Mouse (Mus musculus) forebrain, embryonic 15.5 days (tissue): ENCODE measurements at regions not wholly inside any gene's neighbourhood (a gene's known extent, or its start where the extent isn't known, plus 50 kb on each side); places are given as distances from the start of the nearest gene placed in this dataset. TPM values are rescaled to one million over a fixed set of nuclear protein-coding genes. Genes with fewer than 3 reads are reported as not detected.

Experiments used
- ATAC-seq: fragments of 200-750 bp; cut with Nextera tagmentation; replicated peaks from 2 replicates; pipeline ENCODE4 v1.8.0; 2017; ENCODE audit warnings: mild to moderate bottlenecking, moderate TSS enrichment, moderate library complexity
- H3K27ac ChIP-seq: fragments of 300-500 bp; sonication (generic); replicated peaks from 2 replicates; pipeline ENCODE4 v1.5.1; 2015; ENCODE audit warnings: mild to moderate bottlenecking, inconsistent platforms
- H3K27me3 ChIP-seq: fragments of 300-500 bp; sonication (generic); 2 replicates; pipeline ENCODE4 v1.6.1; 2015; ENCODE audit warnings: inconsistent platforms
- H3K36me3 ChIP-seq: fragments of 300-500 bp; sonication (generic); 2 replicates; pipeline ENCODE4 v1.6.1; 2015; ENCODE audit warnings: mild to moderate bottlenecking, inconsistent platforms
- H3K4me1 ChIP-seq: fragments of 300-500 bp; sonication (generic); 2 replicates; pipeline ENCODE4 v1.6.1; 2015; ENCODE audit warnings: inconsistent platforms
- H3K4me2 ChIP-seq: fragments of 300-500 bp; sonication (generic); replicated peaks from 2 replicates; pipeline ENCODE4 v1.6.1; 2015; ENCODE audit warnings: mild to moderate bottlenecking, inconsistent platforms
- H3K4me3 ChIP-seq: fragments of 300-500 bp; sonication (generic); 2 replicates; pipeline ENCODE4 v1.5.1; 2015; ENCODE audit warnings: mild to moderate bottlenecking, inconsistent platforms
- H3K9ac ChIP-seq: fragments of 300-500 bp; sonication (generic); replicated peaks from 2 replicates; pipeline ENCODE4 v1.6.1; 2015; ENCODE audit warnings: mild to moderate bottlenecking, inconsistent platforms
- H3K9me3 ChIP-seq: fragments of 300-500 bp; sonication (generic); 2 replicates; pipeline ENCODE4 v1.6.1; 2016; ENCODE audit warnings: inconsistent platforms
- WGBS: fragments of 180-500 bp; shearing (Covaris S2); methylation state at CpG from one replicate; pipeline ENCODE4 v1.1.7; 2015; ENCODE audit warnings: mixed read lengths; 5-methylcytosine and 5-hydroxymethylcytosine counted together
- microRNA-seq: library from miRNA; unstranded; fragments of <30 nt; microRNA quantifications from one replicate; pipeline ENCODE4, GENCODE M21; 2016

GRCm38 (mm10) chr5:141139361-141139912, 101.9 kb upstream of the Sdk1 start:
- H3K4me3 ChIP-seq: 0 out of 2 replicates have a peak overlapping the region, but pooled peaks have one; percentile 0
- WGBS: 5% methylated on average over 14 of the region's 14 CpGs

GRCm38 (mm10) chr5:141160391-141160790, 80.9 kb upstream of the Sdk1 start:
- H3K4me2 ChIP-seq: 0 out of 2 replicates have a peak overlapping the region, but pooled peaks have one; percentile 7
- H3K9me3 ChIP-seq: no peaks in the 10 kb centered on the region
- H3K27ac ChIP-seq: peak overlapping the region; percentile 59
- no peaks in the 10 kb centered on the region for H3K27me3 ChIP-seq
- ATAC-seq: no peak
- WGBS: 32% methylated on average over 8 of the region's 8 CpGs
- no peak overlapping the region for H3K9ac ChIP-seq
- peaks cover 14% of the 10 kb centered on the region for H3K4me1 ChIP-seq
- no peak overlapping the region for H3K4me3 ChIP-seq
- H3K36me3 ChIP-seq: no peaks in the 10 kb centered on the region

More at GRCm38 (mm10) chr5:141139361-141139912, 101.9 kb upstream of the Sdk1 start:
- Histone ChIP-seq H3K9me3 (no peaks in the 10 kb centered on the region), H3K36me3 (no peaks in the 10 kb centered on the region), H3K4me1 (peaks cover 16% of the 10 kb centered on the region), H3K9ac (0 out of 2 replicates have a peak overlapping the region, but pooled peaks have one; percentile 23), H3K27ac (peak overlapping the region; percentile 31), H3K4me2 (peak overlapping the region; percentile 30), H3K27me3 (no peaks in the 10 kb centered on the region)
- ATAC-seq: no peak

- Histone ChIP-seq H3K9me3 (no peaks in the 10 kb centered on the region), H3K9ac (no peak overlapping the region), H3K27ac (peak overlapping the region; percentile 59), H3K36me3 (no peaks in the 10 kb centered on the region), H3K4me2 (no peak overlapping the region), H3K4me1 (peaks cover 14% of the 10 kb centered on the region), H3K27me3 (no peaks in the 10 kb centered on the region), H3K4me3 (no peak overlapping the region)
- no peak for ATAC-seq
- WGBS: 53% methylated on average over 5 of the region's 5 CpGs
Observed at GRCm38 (mm10) chr5:141160956-141161355, 80.3 kb upstream of the Sdk1 start.

GRCm38 (mm10) chr5:141182442-141182841, 58.8 kb upstream of the Sdk1 start:
- Histone ChIP-seq H3K4me2 (no peak overlapping the region), H3K9ac (no peak overlapping the region), H3K27ac (no peak overlapping the region), H3K9me3 (no peaks in the 10 kb centered on the region), H3K4me1 (no peaks in the 10 kb centered on the region), H3K36me3 (no peaks in the 10 kb centered on the region), H3K27me3 (no peaks in the 10 kb centered on the region), H3K4me3 (no peak overlapping the region)
- ATAC-seq: no peak
- 86% methylated on average over 6 of the region's 6 CpGs for WGBS

GRCm38 (mm10) chr5:141189033-141189432, 52.3 kb upstream of the Sdk1 start:
- 76% methylated on average over 2 of the region's 2 CpGs for WGBS
- Histone ChIP-seq H3K9ac (no peak overlapping the region), H3K4me1 (no peaks in the 10 kb centered on the region), H3K9me3 (no peaks in the 10 kb centered on the region), H3K36me3 (no peaks in the 10 kb centered on the region), H3K27me3 (no peaks in the 10 kb centered on the region), H3K4me3 (no peak overlapping the region), H3K4me2 (no peak overlapping the region), H3K27ac (no peak overlapping the region)
- no peak for ATAC-seq

Small RNA genes in the stretch of these regions (microRNA-seq; reads per million reads assigned to microRNA genes)
- gene Gm26113: not detected
